Mouse (Mus musculus) fibroblast of lung, adult 2 months (primary cell): ENCODE measurements around the gene Exosc3.

Source experiments
- DNase-seq: peaks from one replicate; pipeline ENCODE4 v3.0.0-alpha.2; 2011; ENCODE audit warnings: low read depth

The Exosc3 gene

GRCm38 (mm10) chr4:45279981-45280548 lies 62.5 kb downstream of the Exosc3 start:
- DNase-seq = peak; percentile 47

- no peak for DNase-seq
Measured at GRCm38 (mm10) chr4:45279292-45279691, 63.2 kb downstream of the Exosc3 start.

- no peak for DNase-seq
Measured at GRCm38 (mm10) chr4:45275770-45276169, 66.8 kb downstream of the Exosc3 start.

GRCm38 (mm10) chr4:45271041-45271452 lies 71.5 kb downstream of the Exosc3 start:
- DNase-seq = no peak

- DNase-seq = no peak
Measured at GRCm38 (mm10) chr4:45267883-45268282, 74.6 kb downstream of the Exosc3 start.
